Mouse (Mus musculus): ENCODE measurements around the gene Ahr. TPM values are rescaled to one million over a fixed set of nuclear protein-coding genes. Genes with fewer than 3 reads are reported as not detected.

The Ahr gene
- total and polyA plus RNA-seq, 3 experiments, result 0.11 TPM; not detected in 2

DNA sequence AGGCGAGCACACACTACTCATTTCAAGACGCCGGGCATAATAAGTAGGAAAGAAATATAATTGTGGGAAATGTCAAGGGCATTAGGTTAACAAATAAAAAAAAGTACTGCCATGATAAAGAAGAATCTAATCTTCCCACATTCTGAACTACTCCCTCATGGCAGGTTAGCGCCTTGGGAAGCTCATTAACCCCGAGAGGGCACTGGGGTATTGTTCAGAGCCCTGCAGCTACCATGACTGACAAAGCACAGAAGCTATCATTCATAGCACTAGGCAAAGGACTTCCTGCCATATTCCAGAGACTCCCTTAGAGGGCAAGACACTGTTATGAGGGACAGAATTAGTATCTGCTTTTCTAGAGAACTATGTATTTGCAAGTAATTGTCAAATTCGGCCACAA is 21.1 kb upstream of the Ahr start:
- DNase-seq (ENCODE audit: low spot score) (no peak), ATAC-seq (ENCODE audit: extremely low read depth, insufficient number of reproducible peaks, low FRiP score, poor library complexity, severe bottlenecking) (no peak)
- Histone ChIP-seq H3K27me3 (ENCODE audit: insufficient read depth, low read length) (no peaks in the 10 kb centered on the region), H3K36me3 (replicated peaks) (no peaks in the 10 kb centered on the region), H3K9me3 (replicated peaks) (peaks cover 3% of the 10 kb centered on the region), H3K4me1 (ENCODE audit: insufficient read depth, low read depth, low read length) (no peaks in the 10 kb centered on the region), H3K4me3 (ENCODE audit: low read depth, low read length) (no peak overlapping the region)
- TF ChIP-seq GATA1 (IDR thresholded peaks at IDR 0.05; ENCODE audit: borderline replicate concordance, low read length), result no peak
- no peak for TF ChIP-seq TAL1 (conservative IDR thresholded peaks at IDR 0.05; ENCODE audit: low read depth, low read length)

DNA sequence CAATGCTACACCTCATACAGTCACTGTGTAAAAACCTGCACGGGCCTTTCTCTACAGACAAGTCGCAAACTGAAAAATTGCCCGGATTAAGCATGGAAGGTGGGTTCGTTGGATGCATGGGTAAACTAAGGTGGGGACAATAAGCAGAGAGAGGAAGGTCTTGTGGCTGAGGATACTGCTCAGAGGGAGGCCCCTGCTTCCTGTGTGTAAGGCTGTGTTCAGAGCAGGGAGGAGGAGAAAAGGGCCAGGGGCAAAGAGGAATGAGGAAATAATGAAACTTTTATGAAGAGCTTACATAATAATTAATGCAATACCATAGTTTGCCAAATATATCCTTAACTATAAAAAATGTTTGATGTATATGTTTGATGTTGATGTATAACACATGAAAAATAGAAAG is 19.5 kb upstream of the Ahr start:
- Histone ChIP-seq H3K4me3 (ENCODE audit: low read depth, low read length) (no peak overlapping the region), H3K9me3 (replicated peaks) (peaks cover 3% of the 10 kb centered on the region), H3K4me1 (ENCODE audit: insufficient read depth, low read depth, low read length) (no peaks in the 10 kb centered on the region), H3K27me3 (ENCODE audit: insufficient read depth, low read length) (no peaks in the 10 kb centered on the region), H3K36me3 (replicated peaks) (no peaks in the 10 kb centered on the region)
- TF ChIP-seq TAL1 (conservative IDR thresholded peaks at IDR 0.05; ENCODE audit: low read depth, low read length) (no peak), GATA2 (IDR thresholded peaks at IDR 0.05; ENCODE audit: borderline replicate concordance, low read depth, low read length) (no peak)
- no peak for DNase-seq (ENCODE audit: low spot score)
- ATAC-seq (ENCODE audit: extremely low read depth, insufficient number of reproducible peaks, low FRiP score, poor library complexity, severe bottlenecking), result no peak

DNA sequence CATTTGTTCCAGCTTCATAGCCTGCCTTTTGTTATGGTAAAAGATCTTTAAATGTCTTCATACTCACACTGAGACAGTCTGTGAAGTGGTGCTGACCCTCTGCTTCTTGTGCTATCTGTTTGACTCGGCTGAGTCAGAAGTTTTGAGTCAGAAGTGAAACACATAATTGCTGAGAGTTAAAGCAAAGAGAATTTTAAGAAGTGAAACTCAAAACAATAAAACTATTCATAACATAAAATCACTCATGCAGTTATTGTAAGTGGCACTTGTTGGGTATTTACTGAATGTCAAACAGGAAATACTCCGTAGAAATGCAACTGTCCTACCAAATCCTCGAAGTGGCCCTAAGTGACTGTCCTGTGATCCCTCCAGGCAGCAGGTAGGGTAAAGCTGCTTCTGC is 18.3 kb upstream of the Ahr start:
- Histone ChIP-seq H3K27me3 (ENCODE audit: insufficient read depth, low read length) (no peaks in the 10 kb centered on the region), H3K4me1 (ENCODE audit: insufficient read depth, low read depth, low read length) (no peaks in the 10 kb centered on the region), H3K36me3 (replicated peaks) (no peaks in the 10 kb centered on the region), H3K4me3 (ENCODE audit: low read depth, low read length) (no peak overlapping the region), H3K9me3 (replicated peaks) (peaks cover 3% of the 10 kb centered on the region)
- TF ChIP-seq GATA2 (IDR thresholded peaks at IDR 0.05; ENCODE audit: borderline replicate concordance, low read depth, low read length) (no peak), CTCF (IDR thresholded peaks at IDR 0.05; ENCODE audit: low read depth, low read length) (no peak)
- DNase-seq (ENCODE audit: low spot score), result no peak
- ATAC-seq (ENCODE audit: extremely low read depth, insufficient number of reproducible peaks, low FRiP score, poor library complexity, severe bottlenecking), result no peak

DNA sequence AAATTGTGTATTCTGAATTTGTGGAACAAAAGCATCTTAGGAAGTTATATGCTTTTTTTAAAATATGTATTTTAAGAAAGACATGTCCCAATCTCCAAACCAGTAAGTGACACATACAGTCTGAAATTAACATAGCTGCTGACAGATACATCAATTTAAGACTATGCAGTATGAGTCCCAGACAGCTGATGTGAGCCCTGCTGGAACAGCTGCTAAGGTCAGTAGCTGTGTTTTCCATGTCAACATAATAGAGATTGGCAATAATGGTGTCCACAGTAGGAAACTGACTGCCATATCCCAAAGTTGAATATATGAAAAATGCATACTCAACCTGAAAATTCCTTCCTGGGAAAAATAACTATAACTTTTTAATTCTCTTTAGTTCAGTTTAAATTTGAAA is 15.5 kb upstream of the Ahr start:
- ATAC-seq (ENCODE audit: extremely low read depth, insufficient number of reproducible peaks, low FRiP score, poor library complexity, severe bottlenecking) (no peak), DNase-seq (ENCODE audit: low spot score) (no peak)
- Histone ChIP-seq H3K4me1 (ENCODE audit: insufficient read depth, low read depth, low read length) (no peaks in the 10 kb centered on the region), H3K27me3 (ENCODE audit: insufficient read depth, low read length) (no peaks in the 10 kb centered on the region), H3K36me3 (replicated peaks) (no peaks in the 10 kb centered on the region), H3K4me3 (ENCODE audit: low read depth, low read length) (no peak overlapping the region), H3K9me3 (replicated peaks) (peaks cover 3% of the 10 kb centered on the region; the same call in 1 of the 2 replicates)
- TF ChIP-seq GATA2 (IDR thresholded peaks at IDR 0.05; ENCODE audit: borderline replicate concordance, low read depth, low read length) (no peak), TAL1 (conservative IDR thresholded peaks at IDR 0.05; ENCODE audit: low read depth, low read length) (no peak), GATA1 (IDR thresholded peaks at IDR 0.05; ENCODE audit: borderline replicate concordance, low read length) (no peak)

DNA sequence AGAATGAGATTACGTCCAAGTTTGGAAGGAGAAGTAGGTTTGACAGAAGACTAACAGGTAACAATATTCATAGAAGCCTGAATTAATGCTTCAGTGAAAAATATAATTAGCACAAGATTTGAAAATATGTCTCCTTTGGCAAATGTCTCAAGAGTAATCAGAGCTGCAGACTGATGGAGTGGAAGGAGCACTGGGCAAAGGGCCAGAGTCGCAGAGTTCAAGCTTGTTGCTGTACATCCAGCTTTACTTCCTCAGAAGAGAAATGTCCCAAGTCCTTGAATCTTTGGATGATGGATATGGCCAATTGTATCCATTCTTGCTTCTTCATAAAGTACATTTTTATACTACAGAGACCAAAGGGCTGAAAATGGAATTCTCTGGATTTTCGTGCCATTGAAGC is 8.0 kb upstream of the Ahr start:
- no peaks in the 10 kb centered on the region for H3K9me3 ChIP-seq (replicated peaks)
- TF ChIP-seq POLR2AphosphoS5 (IDR thresholded peaks at IDR 0.05; ENCODE audit: insufficient replicate concordance, low read depth, low read length) (no peak), GATA2 (IDR thresholded peaks at IDR 0.05; ENCODE audit: borderline replicate concordance, low read depth, low read length) (no peak), TAL1 (conservative IDR thresholded peaks at IDR 0.05; ENCODE audit: low read depth, low read length) (no peak), GATA1 (IDR thresholded peaks at IDR 0.05; ENCODE audit: borderline replicate concordance, low read length) (no peak), CTCF (IDR thresholded peaks at IDR 0.05; ENCODE audit: low read depth, low read length) (no peak)
- DNase-seq (ENCODE audit: low spot score) (no peak), ATAC-seq (ENCODE audit: extremely low read depth, insufficient number of reproducible peaks, low FRiP score, poor library complexity, severe bottlenecking) (no peak)
- no peak overlapping the region for H3K4me3 ChIP-seq (ENCODE audit: low read depth, low read length)
- H3K36me3 ChIP-seq (replicated peaks), result no peaks in the 10 kb centered on the region
- no peaks in the 10 kb centered on the region for H3K27me3 ChIP-seq (ENCODE audit: insufficient read depth, low read length)
- no peaks in the 10 kb centered on the region for H3K4me1 ChIP-seq (ENCODE audit: insufficient read depth, low read depth, low read length)

DNA sequence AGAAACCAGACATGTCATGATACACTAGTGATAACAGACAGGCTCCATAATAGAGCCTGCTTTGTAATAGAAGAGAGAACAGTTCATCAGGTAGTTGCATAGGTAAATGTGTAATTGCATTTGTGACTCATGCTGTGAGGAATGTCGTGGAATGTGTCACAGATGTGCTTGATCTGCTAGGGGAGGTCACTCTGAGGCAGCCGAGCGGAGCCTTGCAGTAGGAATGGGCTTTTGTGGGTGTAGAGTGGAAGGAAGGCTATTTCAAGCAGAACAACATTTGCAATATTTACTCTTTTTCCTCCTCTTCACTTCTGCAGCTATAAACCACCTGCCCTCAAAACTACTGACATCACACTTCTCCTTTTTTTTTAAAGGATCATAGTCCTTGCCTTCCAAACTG is 4.0 kb upstream of the Ahr start:
- ATAC-seq (ENCODE audit: extremely low read depth, insufficient number of reproducible peaks, low FRiP score, poor library complexity, severe bottlenecking) (no peak), DNase-seq (ENCODE audit: low spot score) (no peak)
- Histone ChIP-seq H3K4me1 (ENCODE audit: insufficient read depth, low read depth, low read length) (no peaks in the 10 kb centered on the region), H3K27me3 (ENCODE audit: insufficient read depth, low read length) (no peaks in the 10 kb centered on the region), H3K36me3 (replicated peaks) (no peaks in the 10 kb centered on the region), H3K4me3 (ENCODE audit: low read depth, low read length) (no peak overlapping the region), H3K9me3 (replicated peaks) (peaks cover 13% of the 10 kb centered on the region)
- no peak for TF ChIP-seq GATA1 (IDR thresholded peaks at IDR 0.05; ENCODE audit: borderline replicate concordance, low read length)

DNA sequence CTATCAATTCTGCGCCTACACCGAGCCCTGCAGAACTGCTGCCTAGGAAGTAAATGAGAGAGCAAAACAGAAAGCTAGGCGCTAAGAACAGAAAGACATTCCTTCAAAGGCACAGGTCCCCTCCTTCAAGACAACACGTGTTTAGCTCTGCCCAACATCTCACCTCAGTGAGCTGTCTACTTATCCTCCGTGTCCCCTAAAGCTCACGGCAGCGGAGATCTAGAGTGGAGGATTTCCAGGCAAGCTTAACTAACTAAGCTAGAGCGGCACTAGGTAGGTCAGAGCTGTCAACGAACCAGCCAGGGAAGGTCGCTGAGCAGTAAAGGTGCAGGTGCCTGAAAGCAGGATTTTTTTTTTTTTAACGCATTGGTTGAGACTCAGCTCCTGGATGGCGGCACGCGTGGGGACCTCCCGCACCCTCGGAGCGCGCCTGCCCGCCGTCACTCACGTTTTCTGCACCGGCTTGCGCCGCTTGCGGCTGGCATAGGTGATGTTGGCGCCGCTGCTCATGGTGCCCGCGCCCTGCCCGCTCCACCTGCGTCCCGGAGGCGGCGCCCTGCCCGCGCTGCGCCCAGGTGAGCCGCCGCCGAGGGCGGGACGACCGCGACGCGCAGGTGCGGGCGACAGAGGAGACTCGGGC is 604 bp downstream of the Ahr start:
- ATAC-seq (ENCODE audit: extremely low read depth, insufficient number of reproducible peaks, low FRiP score, poor library complexity, severe bottlenecking) (no peak), DNase-seq (ENCODE audit: low spot score) (no peak)
- no peaks in the 10 kb centered on the region for H3K36me3 ChIP-seq (replicated peaks)
- H3K4me3 ChIP-seq (ENCODE audit: low read depth, low read length), result no peak overlapping the region; the same call in 1 of the 2 replicates
- no peak for TF ChIP-seq GATA2 (IDR thresholded peaks at IDR 0.05; ENCODE audit: borderline replicate concordance, low read depth, low read length)
- no peak for TF ChIP-seq GATA1 (IDR thresholded peaks at IDR 0.05; ENCODE audit: borderline replicate concordance, low read length)
- no peak for TF ChIP-seq CTCF (IDR thresholded peaks at IDR 0.05; ENCODE audit: low read depth, low read length)
- TF ChIP-seq POLR2AphosphoS5 (IDR thresholded peaks at IDR 0.05; ENCODE audit: insufficient replicate concordance, low read depth, low read length), result no peak
- TF ChIP-seq TAL1 (conservative IDR thresholded peaks at IDR 0.05; ENCODE audit: low read depth, low read length), result no peak
- no peaks in the 10 kb centered on the region for H3K27me3 ChIP-seq (ENCODE audit: insufficient read depth, low read length)
- H3K4me1 ChIP-seq (ENCODE audit: insufficient read depth, low read depth, low read length), result no peaks in the 10 kb centered on the region
- H3K9me3 ChIP-seq (replicated peaks), result peaks cover 13% of the 10 kb centered on the region
